Mouse (Mus musculus) thymus, adult 2 months (tissue): Measurements from ENCODE around the gene Mgmt.

ENCODE experiments used
- CTCF ChIP-seq: fragments of 200-500 bp; IDR thresholded peaks from 2 replicates; pipeline ENCODE4 v1.5.1; 2012; ENCODE audit warnings: mild to moderate bottlenecking, control low read depth, low read length, moderate library complexity, borderline replicate concordance; ENCODE audit not compliant: control insufficient read depth, poor library complexity, insufficient read depth; ENCODE audit errors: extremely low read depth
- POLR2A ChIP-seq: fragments of 200-500 bp; IDR thresholded peaks from 2 replicates; pipeline ENCODE4 v1.6.1; 2012; ENCODE audit warnings: mild to moderate bottlenecking, low read length, control low read depth, moderate library complexity; ENCODE audit not compliant: control insufficient read depth, poor library complexity, insufficient read depth; ENCODE audit errors: extremely low read depth

DNA sequence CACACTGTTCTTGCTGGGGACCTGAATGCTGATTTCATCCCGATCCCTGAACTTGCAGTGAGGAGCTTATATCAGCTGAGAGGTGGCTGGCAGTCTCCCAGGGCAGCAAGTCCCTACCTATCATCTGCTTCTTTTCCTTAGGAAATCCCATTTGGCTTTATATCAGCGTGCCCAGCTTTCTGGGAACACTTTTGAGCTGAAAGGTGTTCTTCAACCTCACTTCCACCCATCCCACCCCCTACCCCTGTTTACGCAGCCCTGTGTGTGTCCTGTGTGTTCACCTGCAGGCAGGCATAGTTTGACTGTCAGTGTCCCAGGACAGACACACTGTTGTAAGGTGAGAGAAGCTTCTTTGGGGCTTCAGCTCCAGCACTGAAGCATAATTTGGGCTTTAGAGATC, 119.0 kb downstream of the Mgmt start:
- TF ChIP-seq CTCF, result no peak
- no peak for TF ChIP-seq POLR2A
